Mouse (Mus musculus) bone marrow macrophage, adult 2 months (primary cell): ENCODE results near the gene Dmac2. TPM values are rescaled to one million over a fixed set of nuclear protein-coding genes. Genes with fewer than 3 reads are reported as not detected.
"Not testable (repeated sequence)": the region's sequence is repeated elsewhere in the genome, so short reads cannot be mapped to it uniquely, and the experiment has no call there.

Experiments used
- H3K27ac ChIP-seq: 2 replicates; pipeline ENCODE4 v1.5.1; 2012; ENCODE audit warnings: low read depth, low read length; ENCODE audit not compliant: insufficient read depth
- H3K4me1 ChIP-seq: 2 replicates; pipeline ENCODE4 v1.6.1; 2012; ENCODE audit warnings: low read length; ENCODE audit not compliant: control insufficient read depth, insufficient read depth
- H3K4me3 ChIP-seq: 2 replicates; pipeline ENCODE4 v1.5.1; 2012; ENCODE audit warnings: mild to moderate bottlenecking, low read length, moderate library complexity; ENCODE audit not compliant: insufficient read depth
- CTCF ChIP-seq: IDR thresholded peaks from 2 replicates; pipeline ENCODE4 v1.5.1; 2012; ENCODE audit warnings: low read depth, mild to moderate bottlenecking, low read length, moderate library complexity
- POLR2A ChIP-seq: IDR thresholded peaks from 2 replicates; pipeline ENCODE4 v1.6.1; 2012; ENCODE audit warnings: mild to moderate bottlenecking, low read depth, low read length, borderline replicate concordance
- polyA plus RNA-seq: library from polyadenylated mRNA; stranded (reverse); fragments of >200 nt; gene quantifications from 2 replicates; pipeline ENCODE4 v1.2.4, GENCODE M21; 2012; ENCODE audit not compliant: missing spikeins, insufficient read depth, insufficient read length

The Dmac2 gene
- polyA plus RNA-seq = 41.2 and 47.8 TPM in 2 replicates

DNA sequence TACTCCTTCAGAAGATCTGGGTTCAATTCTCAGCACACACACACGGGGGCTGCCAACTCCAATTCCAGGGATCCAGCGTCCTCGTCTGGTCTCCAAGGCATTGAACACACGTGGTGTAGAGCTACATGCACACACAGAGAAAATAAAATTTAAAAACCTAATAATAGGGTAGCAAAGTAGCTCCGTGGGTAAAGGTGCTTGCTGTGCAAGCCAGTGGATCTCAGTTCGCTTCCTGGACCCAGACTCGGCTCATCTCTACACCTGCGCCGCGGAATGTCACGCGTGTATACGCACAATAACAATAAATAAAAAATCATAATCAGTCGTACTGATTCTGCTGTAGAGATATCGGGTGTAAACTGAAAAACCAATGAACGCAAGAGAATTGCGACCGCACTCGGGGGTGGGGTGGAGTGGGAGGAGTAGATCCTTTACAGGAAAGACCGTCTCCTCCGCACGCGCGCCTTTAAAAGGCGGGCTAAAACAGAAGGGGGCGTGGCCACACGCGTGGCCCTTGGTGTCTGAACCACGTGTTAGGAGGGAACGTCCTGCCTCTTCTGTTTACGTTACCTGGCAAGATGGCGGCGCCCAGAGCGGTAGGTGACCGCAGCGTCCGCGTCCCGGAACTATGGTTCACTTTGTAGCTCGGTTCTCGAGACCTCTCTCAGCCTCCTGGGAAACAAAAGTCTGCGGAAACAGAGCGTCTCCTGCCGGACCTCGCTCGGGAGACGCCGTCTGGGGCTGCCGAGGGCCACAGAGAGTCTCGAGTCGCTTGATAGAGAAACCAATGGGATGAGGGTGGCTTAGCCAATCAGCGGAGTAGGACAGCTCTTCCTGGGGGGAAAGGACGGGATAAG is at the start of gene Dmac2:
Dmac2 (plus strand) TSS at position 550 of the 857 bp plus-strand sequence.
- Histone ChIP-seq H3K27ac (peak within 1 kb of the TSS; percentile 33), H3K4me3 (peak within 1 kb of the TSS; percentile 81), H3K4me1 (peaks cover 5% of the 10 kb centered on the region; the same call in 1 of the 2 replicates)
- no peak for TF ChIP-seq CTCF
- TF ChIP-seq POLR2A = no peak

DNA sequence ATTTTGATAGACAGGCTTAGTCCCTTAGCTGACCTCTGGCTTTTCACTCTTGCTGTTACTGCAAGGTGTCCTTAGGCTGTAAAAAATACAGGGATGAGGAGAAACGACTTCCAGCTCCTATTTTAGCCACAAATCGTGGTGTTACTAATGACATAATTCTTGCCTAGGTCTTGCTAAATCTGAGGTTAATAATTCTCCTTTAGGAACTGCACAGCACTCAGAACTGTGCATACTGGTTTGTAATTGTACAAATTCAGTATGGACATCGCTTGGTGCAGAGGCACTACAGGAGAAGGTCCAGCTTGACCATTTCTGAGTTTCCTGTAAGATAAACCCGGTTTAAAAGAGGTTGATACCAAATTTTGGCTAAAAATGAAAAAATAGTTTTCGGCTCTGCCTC is 45.4 kb upstream of the Dmac2 start:
- H3K4me1 ChIP-seq, H3K27ac ChIP-seq, H3K4me3 ChIP-seq: not testable (repeated sequence)

DNA sequence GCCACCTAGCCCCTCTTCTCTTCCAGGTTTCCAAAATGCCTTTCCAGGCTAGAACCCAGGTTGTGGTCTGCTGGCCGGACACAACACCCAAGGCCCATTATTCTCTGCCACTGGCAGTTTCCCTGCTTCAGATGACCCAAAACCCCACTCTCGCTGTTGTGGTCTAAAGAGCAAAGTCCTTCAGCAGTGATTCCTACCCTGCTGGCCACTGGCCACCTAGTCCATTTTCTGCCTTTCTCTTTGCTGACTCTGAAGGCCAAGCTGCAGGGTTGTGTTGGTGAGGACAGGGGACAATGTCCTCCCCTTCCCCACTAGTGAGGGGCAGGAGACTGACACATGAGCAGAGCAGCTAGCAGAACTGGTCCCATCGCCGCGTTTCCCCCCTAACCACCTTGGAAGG is 44.1 kb upstream of the Dmac2 start:
- no peak for TF ChIP-seq CTCF
- no peak for TF ChIP-seq POLR2A

DNA sequence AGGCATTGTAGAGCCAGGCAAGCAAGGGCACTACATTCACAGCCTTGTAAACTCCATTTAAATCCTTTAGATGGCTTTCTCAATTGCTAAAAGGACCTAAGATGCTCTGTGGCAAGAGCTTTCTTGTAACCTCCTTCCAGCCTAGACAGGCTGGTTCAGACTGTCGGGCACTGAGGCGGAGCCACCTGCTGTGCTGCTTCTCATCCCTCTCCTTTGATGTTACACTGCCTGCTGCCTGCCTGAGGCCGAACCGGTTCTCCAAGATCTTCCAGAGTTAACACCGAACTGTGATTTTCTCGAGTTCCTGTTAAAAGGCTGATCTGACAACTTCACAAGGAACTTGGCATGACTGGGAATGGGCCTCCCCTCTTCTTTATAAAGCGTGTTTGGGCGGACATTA is 43.3 kb upstream of the Dmac2 start:
- no peak overlapping the region for H3K4me3 ChIP-seq
- H3K4me1 ChIP-seq = peaks cover 3% of the 10 kb centered on the region
- H3K27ac ChIP-seq = no peak overlapping the region
- TF ChIP-seq CTCF (no peak), POLR2A (no peak)

More for the DNA sequence above, 44.1 kb upstream of the Dmac2 start:
- Histone ChIP-seq H3K27ac (no peak overlapping the region), H3K4me1 (peaks cover 3% of the 10 kb centered on the region), H3K4me3 (no peak overlapping the region)

DNA sequence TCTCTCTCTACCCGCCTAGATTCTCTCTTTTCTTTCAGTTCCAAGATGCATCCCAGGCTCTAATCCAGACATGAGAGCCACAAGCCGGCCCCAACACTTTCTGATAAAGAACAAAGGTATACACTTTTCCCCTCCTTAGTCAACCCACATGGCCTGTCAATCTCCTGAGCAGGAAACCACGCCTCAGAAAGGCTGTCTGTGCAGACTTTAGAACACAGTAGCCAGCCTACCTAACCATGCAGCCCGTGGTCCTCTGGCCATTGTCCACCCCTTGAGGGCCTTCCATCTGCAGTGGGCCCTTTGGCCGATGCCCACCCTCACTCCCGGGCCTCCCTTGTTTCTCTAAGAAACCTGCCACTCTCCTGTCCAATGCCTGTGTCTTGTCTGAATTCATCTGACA is 42.9 kb upstream of the Dmac2 start:
- not testable (repeated sequence) for H3K4me3 ChIP-seq, H3K4me1 ChIP-seq, H3K27ac ChIP-seq

DNA sequence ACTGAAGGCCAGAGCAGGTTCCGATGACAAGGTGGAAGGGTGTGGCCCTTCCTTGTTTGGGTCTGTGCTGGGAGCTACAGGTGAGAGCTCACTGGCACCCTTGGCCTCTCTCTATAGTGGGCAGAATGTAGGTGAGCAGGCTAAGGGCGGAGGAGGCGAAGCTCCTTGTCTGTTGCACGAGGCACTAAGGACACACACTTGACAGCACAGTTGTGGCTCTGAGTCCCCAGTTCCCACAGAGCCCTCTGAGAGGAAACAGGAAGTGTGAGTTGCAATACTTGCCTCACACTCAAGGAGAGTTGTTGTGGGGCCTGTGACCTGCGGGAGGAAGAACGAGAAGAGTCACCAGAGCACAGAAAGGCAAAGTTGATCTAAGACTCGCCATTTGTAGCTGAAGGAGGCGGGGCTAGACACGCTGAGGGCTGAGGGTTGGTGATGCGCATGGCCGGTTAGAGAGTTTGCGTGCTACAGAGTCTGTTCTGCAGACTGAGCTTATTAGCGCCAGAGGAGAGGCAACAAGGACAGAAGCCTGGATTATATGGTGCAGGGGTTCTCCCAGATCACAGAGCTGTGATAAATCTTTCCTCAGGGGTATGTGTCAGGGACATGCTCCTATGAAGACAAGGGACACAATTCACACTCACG is 42.3 kb upstream of the Dmac2 start:
- H3K4me1 ChIP-seq, H3K27ac ChIP-seq, H3K4me3 ChIP-seq: not testable (repeated sequence)

DNA sequence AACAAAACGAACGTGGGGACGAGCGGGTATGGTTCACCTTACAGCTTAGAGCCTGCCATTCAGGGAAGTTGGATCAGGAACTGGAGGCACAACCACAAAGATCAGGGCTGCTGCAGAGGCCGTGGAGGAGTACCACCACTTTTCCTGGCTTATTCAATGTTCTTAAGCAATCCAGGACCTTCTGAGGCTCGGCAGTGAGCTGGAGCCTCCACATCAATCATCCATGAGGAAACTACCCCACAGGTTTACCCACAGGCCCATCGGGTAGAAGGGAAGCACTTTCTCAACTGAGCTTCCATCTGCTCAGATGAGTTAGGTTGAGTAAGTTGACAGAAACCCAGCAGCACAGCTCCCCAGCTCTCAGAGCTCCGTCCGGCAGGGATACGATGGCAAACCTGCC is 39.8 kb upstream of the Dmac2 start:
- Histone ChIP-seq H3K4me1 (peaks cover 3% of the 10 kb centered on the region), H3K27ac (no peak overlapping the region), H3K4me3 (no peak overlapping the region)
- TF ChIP-seq CTCF (no peak), POLR2A (no peak)

DNA sequence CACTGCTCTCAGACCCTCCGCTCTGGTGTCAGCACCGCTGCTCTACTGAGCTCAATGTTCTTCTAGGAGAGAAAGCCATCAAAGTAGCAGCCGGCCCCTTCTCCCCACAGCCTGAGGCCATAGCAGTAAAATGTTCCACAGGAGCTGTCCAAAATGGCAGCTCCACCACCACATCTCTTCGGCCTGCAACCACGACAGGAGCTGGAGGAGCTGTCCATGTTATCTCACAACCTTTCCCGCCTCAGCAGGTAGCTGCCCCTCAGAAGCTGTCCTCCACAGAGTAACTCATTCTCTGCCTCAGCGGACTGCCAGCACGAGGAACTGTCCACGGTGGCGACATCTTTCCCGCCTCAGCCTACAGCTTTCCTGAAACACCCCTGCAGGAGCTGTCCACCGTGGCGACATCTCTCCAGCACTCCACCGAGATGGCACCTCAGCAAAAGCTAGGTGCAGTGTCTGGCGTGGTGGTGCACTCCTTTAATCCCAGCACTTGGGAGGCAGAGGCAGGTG is 36.9 kb upstream of the Dmac2 start:
- Histone ChIP-seq H3K4me1 (no peaks in the 10 kb centered on the region), H3K4me3 (no peak overlapping the region), H3K27ac (no peak overlapping the region)
- no peak for TF ChIP-seq CTCF

DNA sequence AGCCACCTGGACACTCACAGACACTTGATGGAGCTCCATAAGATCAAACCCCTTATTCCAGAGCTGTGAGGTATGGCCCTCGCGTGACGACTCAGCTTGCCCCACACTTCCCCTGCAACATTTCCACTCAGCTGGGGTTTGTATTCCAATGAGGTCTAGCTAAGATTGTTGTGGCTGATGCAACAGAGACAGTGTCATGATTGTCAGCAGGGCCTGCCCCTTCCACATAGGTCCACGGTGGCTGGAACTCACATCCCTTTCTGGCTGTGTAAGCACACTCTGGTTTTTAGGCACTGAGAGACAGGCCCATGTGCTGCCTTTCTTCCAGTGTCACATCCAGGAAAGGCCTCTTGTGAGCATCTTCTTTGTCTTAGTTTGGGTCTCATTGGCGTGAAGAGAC is 34.6 kb upstream of the Dmac2 start:
- Histone ChIP-seq H3K4me3 (no peak overlapping the region), H3K4me1 (no peaks in the 10 kb centered on the region), H3K27ac (no peak overlapping the region)
- TF ChIP-seq CTCF = no peak
- no peak for TF ChIP-seq POLR2A

DNA sequence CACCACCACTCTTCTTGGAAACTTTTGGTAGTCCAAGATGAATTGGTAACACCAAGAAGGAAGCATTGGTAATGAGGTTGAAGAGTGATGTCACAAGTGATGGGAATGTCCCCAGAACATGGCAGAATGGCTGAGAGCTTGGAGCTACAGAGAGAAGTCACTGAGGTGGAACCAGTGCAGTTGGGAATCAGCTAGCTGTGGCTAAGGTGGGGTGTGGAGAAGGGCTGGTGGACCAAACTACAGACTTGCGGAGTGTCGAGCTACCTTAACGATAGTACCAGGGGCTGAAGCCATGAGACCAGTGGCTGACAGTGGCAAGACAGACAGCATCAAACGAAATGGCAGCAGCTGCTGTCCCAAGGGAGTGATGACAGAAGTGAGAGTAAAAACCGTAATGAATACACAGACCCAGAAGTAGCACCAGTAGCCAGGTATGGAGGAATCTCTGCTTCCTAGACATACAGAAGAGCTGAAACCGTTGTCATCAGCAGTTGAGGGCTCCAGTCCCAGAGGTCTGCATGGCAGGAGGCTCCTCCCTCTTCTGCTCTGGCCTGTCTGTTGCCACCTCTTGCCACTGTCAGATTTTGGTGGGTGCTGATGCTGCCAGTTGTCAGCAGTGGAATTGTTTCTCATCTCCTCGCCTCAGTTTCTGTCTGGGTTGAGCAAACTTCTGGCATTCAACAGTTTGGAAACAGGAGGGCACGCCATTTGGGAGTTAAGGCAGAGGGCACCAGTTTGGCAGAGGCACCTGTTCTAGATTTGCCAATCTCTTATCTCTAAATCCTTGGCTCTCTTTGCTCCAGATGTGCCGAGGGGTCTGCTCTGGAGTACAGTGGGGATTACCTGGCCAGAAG is 33.6 kb upstream of the Dmac2 start:
- Histone ChIP-seq H3K4me1 (no peaks in the 10 kb centered on the region), H3K4me3 (no peak overlapping the region), H3K27ac (no peak overlapping the region)
- TF ChIP-seq CTCF (no peak), POLR2A (no peak)
